Mouse (Mus musculus) heart, embryonic 13.5 days (tissue): ENCODE data around the gene Thbs3. TPM values are rescaled to one million over a fixed set of nuclear protein-coding genes. Genes with fewer than 3 reads are reported as not detected.
"Not testable (repeated sequence)": the region's sequence is repeated elsewhere in the genome, so short reads cannot be mapped to it uniquely, and the experiment has no call there.

Experiments
- ATAC-seq: fragments of 200-750 bp; cut with Nextera tagmentation; 2 replicates; pipeline ENCODE4 v1.8.0; 2017; ENCODE audit warnings: moderate TSS enrichment; ENCODE audit not compliant: insufficient number of reproducible peaks, low FRiP score, low TSS enrichment; ENCODE audit errors: extremely low read depth
- H3K27ac ChIP-seq: fragments of 300-500 bp; sonication (generic); replicated peaks from 2 replicates; pipeline ENCODE4 v1.5.1; 2015; ENCODE audit warnings: moderate library complexity, mild to moderate bottlenecking, inconsistent platforms
- H3K27me3 ChIP-seq: fragments of 300-500 bp; sonication (generic); replicated peaks from 2 replicates; pipeline ENCODE4 v1.6.1; 2015; ENCODE audit warnings: mild to moderate bottlenecking, inconsistent platforms
- H3K36me3 ChIP-seq: fragments of 300-500 bp; sonication (generic); 2 replicates; pipeline ENCODE4 v1.6.1; 2015; ENCODE audit warnings: mild to moderate bottlenecking, inconsistent platforms
- H3K4me1 ChIP-seq: fragments of 300-500 bp; sonication (generic); 2 replicates; pipeline ENCODE4 v1.6.1; 2015; ENCODE audit warnings: inconsistent platforms
- H3K4me2 ChIP-seq: fragments of 300-500 bp; sonication (generic); 2 replicates; pipeline ENCODE4 v1.6.1; 2015; ENCODE audit warnings: inconsistent platforms, mild to moderate bottlenecking, moderate library complexity
- H3K4me3 ChIP-seq: fragments of 300-500 bp; sonication (generic); 2 replicates; pipeline ENCODE4 v1.5.1; 2015; ENCODE audit warnings: moderate library complexity, mild to moderate bottlenecking, inconsistent platforms
- H3K9ac ChIP-seq: fragments of 300-500 bp; sonication (generic); 2 replicates; pipeline ENCODE4 v1.6.1; 2015; ENCODE audit warnings: inconsistent platforms, mild to moderate bottlenecking, moderate library complexity
- H3K9me3 ChIP-seq: fragments of 300-500 bp; sonication (generic); 2 replicates; pipeline ENCODE4 v1.6.1; 2016; ENCODE audit warnings: inconsistent platforms
- WGBS: fragments of 180-500 bp; shearing (Covaris S2); methylation state at CpG from one replicate; pipeline ENCODE4 v1.1.7; 2015; ENCODE audit warnings: mixed read lengths; 5-methylcytosine and 5-hydroxymethylcytosine counted together
- polyA plus RNA-seq: library from polyadenylated mRNA; unstranded; fragments of >200 nt; fragmentation: Nextera tagmentation; extraction: Ambion mirVana; gene quantifications from 2 replicates; pipeline ENCODE4 v1.2.1, GENCODE M21; 2015

Gene Thbs3
- polyA plus RNA-seq, 1 experiment from 2014 or later, result 15.6 TPM

DNA sequence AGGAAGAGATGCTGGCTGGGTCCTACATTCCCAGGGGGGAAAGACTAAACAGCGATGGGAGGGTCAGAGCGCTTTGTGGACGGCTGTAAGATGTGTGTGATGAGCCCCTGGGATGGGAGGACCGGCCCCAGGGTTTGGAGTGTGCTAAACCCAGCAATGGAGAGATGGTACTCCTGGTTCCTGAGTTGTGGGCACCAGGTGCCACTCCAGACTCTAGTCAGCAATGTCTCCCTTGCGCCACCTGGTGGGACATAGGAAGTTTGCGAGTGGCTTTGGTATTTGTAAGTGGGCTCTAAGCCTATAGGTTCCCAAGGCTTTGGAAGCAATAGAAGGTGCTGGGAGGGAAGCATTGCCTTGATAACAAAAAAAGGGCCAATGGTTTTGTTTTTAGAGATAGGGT lies 873 bp downstream of the Thbs3 start:
- Histone ChIP-seq H3K4me3 (peak overlapping the region; percentile 95), H3K4me2 (peak overlapping the region; percentile 94), H3K27me3 (no peaks in the 10 kb centered on the region), H3K9ac (peak overlapping the region; percentile 86), H3K36me3 (peaks cover 12% of the 10 kb centered on the region), H3K27ac (peak overlapping the region; percentile 96), H3K9me3 (no peaks in the 10 kb centered on the region), H3K4me1 (peaks cover 44% of the 10 kb centered on the region)
- no peak for ATAC-seq
- WGBS, result 0% methylated on average over 6 of the region's 6 CpGs

DNA sequence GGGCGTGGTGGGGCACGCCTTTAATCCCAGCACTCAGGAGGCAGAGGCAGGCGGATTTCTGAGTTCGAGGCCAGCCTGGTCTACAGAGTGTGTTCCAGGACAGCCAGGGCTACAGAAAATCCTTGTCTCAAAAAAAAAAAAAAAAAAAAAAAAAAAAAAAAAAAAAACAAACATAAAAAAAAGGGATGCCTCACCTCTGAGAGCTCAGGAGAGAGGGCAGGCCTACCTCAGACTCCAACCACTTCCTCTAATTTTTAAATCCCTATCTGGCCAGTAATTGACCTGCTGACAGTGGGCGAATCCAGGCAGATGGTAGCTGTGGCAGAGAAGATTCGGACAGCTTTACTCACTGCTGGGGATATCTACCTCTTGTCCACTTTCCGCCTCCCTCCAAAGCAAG lies 1.4 kb downstream of the Thbs3 start:
- not testable (repeated sequence) for H3K27ac ChIP-seq, H3K36me3 ChIP-seq, H3K4me2 ChIP-seq, H3K27me3 ChIP-seq, H3K4me3 ChIP-seq, H3K9ac ChIP-seq, H3K9me3 ChIP-seq, ATAC-seq
- peaks cover 39% of the 10 kb centered on the region for H3K4me1 ChIP-seq
- 60% methylated on average over 7 of the region's 7 CpGs for WGBS

DNA sequence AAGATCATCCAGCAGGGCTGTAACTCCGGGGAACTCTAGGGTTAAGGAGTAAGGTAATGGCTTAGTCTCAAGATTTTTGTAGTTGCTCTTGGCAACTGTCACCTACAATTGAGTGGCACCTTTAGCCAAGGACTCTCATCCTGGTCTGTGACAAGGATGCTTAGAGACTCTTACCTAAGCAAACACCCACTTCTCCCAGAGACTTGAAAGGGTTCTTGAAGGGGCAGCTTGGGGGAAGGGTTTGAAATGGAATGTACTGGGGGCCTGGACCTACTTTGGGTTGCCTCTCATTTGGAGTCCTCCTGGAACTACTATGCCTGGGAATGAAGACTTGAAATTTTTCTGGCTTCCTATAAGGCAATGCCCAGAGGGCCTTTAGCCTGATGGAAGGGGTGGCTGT lies 3.3 kb downstream of the Thbs3 start:
- no peak overlapping the region for H3K9ac ChIP-seq
- no peaks in the 10 kb centered on the region for H3K9me3 ChIP-seq
- H3K36me3 ChIP-seq, result peaks cover 4% of the 10 kb centered on the region; the same call in 1 of the 2 replicates
- no peak overlapping the region for H3K27ac ChIP-seq
- 80% methylated on average over 1 of the region's 1 CpGs for WGBS
- no peak overlapping the region for H3K4me3 ChIP-seq
- peaks cover 28% of the 10 kb centered on the region for H3K4me1 ChIP-seq
- H3K27me3 ChIP-seq, result no peaks in the 10 kb centered on the region
- no peak for ATAC-seq
- no peak overlapping the region for H3K4me2 ChIP-seq

DNA sequence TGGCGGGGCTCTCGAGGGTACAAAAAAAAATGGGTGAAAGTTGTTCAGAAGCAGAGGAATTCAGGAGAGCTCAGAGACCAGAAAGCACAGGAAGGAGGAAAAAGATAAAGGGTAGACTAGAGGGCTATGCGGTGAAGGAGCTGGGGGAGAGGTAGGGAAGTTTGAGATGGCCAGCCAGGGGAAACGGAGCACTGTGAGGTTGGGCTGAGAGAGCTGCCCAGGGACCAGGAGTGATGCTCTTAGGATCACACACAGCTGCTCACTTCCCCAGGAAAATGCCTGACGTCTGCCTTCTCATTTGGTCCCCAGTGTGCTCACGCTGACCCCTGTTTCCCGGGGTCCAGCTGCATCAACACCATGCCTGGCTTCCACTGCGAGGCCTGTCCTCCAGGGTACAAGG lies 4.6 kb downstream of the Thbs3 start:
- 26% methylated on average over 8 of the region's 8 CpGs for WGBS
- H3K4me3 ChIP-seq, result no peak overlapping the region
- no peak overlapping the region for H3K4me2 ChIP-seq
- ATAC-seq, result no peak
- 0 out of 2 replicates have a peak, but pooled peaks cover 3% of the 10 kb centered on the region for H3K27me3 ChIP-seq
- peaks cover 7% of the 10 kb centered on the region; the same call in 1 of the 2 replicates for H3K36me3 ChIP-seq
- peaks cover 26% of the 10 kb centered on the region for H3K4me1 ChIP-seq
- peak overlapping the region; percentile 48 for H3K27ac ChIP-seq
- no peak overlapping the region for H3K9ac ChIP-seq
- no peaks in the 10 kb centered on the region for H3K9me3 ChIP-seq

DNA sequence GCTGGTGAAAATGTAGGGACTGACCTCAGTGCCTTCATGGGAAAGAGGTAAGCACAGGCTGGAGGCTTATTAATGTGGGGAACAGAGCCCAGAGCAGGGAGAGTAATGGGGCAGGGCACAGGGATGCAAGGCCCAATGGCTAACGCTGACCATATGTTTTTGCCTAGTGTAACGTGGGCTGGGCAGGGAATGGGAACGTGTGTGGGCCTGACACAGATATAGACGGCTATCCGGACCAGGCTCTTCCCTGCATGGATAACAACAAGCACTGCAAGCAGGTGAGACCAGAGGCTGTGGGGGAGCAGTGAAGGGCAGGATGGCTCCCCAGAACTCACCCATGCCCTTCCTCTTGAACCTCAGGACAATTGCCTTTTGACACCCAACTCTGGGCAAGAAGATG lies 6.2 kb downstream of the Thbs3 start:
- 66% methylated on average over 5 of the region's 5 CpGs for WGBS
- Histone ChIP-seq H3K4me1 (peaks cover 11% of the 10 kb centered on the region), H3K9me3 (no peaks in the 10 kb centered on the region), H3K36me3 (peaks cover 11% of the 10 kb centered on the region; the same call in 1 of the 2 replicates), H3K9ac (no peak overlapping the region), H3K4me3 (no peak overlapping the region), H3K4me2 (no peak overlapping the region), H3K27me3 (peaks cover 19% of the 10 kb centered on the region), H3K27ac (no peak overlapping the region)
- ATAC-seq, result no peak

DNA sequence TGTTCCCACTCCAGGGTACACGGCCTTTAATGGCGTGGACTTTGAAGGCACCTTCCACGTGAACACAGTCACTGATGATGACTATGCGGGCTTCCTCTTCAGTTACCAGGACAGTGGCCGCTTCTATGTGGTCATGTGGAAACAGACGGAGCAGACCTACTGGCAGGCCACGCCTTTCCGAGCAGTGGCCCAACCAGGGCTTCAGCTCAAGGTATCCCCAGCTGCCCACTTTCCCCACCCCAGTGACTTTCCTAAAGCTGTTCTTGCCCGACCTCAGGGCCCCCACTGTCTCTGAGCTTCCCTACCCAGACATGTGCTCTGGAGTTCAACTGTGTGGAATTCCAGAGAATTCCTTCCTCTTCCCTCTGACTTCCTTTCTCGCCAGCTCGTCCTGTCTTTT lies 9.8 kb downstream of the Thbs3 start:
- no peak overlapping the region for H3K4me2 ChIP-seq
- no peaks in the 10 kb centered on the region for H3K9me3 ChIP-seq
- no peak overlapping the region for H3K9ac ChIP-seq
- peaks cover 41% of the 10 kb centered on the region for H3K27me3 ChIP-seq
- no peak overlapping the region for H3K27ac ChIP-seq
- WGBS, result 71% methylated on average over 11 of the region's 11 CpGs
- no peak overlapping the region for H3K4me3 ChIP-seq
- H3K36me3 ChIP-seq, result peaks cover 11% of the 10 kb centered on the region; the same call in 1 of the 2 replicates
- no peak for ATAC-seq
- H3K4me1 ChIP-seq, result peaks cover 25% of the 10 kb centered on the region

DNA sequence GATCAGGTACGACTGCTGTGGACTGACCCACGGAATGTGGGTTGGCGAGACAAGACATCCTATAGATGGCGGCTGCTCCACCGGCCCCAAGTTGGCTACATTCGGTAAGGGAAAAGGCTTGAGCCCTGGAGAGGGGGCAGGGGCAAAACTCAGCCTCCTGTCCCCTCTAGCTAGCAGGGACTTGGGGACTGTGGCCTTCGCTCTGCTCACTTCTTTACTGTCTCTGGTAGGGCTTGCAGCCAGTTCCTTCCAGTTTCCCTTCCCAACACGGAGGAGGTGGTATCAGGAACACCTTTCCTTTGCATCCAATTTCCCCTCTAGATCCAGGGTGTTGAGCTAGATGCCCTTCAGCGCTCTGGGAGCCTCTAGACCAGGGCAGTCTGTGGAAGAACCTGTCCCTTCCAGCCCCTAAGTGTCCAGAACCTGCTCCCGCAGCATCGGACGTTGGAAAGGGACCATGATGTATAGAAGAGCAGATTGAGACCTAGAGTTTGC lies 10.4 kb downstream of the Thbs3 start:
- no peaks in the 10 kb centered on the region for H3K9me3 ChIP-seq
- H3K27me3 ChIP-seq, result peaks cover 47% of the 10 kb centered on the region
- ATAC-seq, result no peak
- no peak overlapping the region for H3K4me2 ChIP-seq
- H3K36me3 ChIP-seq, result peaks cover 11% of the 10 kb centered on the region; the same call in 1 of the 2 replicates
- H3K4me3 ChIP-seq, result no peak overlapping the region
- no peak overlapping the region for H3K9ac ChIP-seq
- no peak overlapping the region for H3K27ac ChIP-seq
- H3K4me1 ChIP-seq, result peaks cover 22% of the 10 kb centered on the region
- WGBS, result 64% methylated on average over 12 of the region's 12 CpGs

DNA sequence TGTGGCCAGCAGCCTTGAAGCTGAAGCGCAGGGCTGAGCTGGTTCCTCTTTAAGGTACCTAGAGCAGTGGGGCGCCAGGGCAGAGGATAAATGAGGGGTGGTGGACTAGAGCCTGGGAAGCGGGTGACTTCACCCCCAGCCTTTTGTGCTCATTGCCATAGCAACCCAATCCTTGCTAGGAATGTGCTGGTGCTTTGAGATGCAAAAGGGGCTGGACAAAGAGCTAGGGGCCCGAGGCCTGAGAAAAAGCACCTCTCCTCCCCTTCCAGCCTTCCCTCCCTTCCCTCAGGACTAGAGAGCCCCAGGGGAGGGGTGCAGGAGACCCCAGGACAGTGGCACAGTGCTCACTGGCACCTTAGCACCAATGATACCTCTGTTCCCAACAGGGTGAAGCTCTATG lies 10.9 kb downstream of the Thbs3 start:
- Histone ChIP-seq H3K4me3 (no peak overlapping the region), H3K27ac (no peak overlapping the region), H3K36me3 (peaks cover 11% of the 10 kb centered on the region; the same call in 1 of the 2 replicates), H3K27me3 (peaks cover 52% of the 10 kb centered on the region), H3K9ac (peak overlapping the region; percentile 76; the same call in 1 of the 2 replicates), H3K9me3 (no peaks in the 10 kb centered on the region), H3K4me2 (peak overlapping the region; percentile 78; the same call in 1 of the 2 replicates), H3K4me1 (peaks cover 22% of the 10 kb centered on the region)
- WGBS, result 65% methylated on average over 4 of the region's 4 CpGs
- ATAC-seq, result no peak

DNA sequence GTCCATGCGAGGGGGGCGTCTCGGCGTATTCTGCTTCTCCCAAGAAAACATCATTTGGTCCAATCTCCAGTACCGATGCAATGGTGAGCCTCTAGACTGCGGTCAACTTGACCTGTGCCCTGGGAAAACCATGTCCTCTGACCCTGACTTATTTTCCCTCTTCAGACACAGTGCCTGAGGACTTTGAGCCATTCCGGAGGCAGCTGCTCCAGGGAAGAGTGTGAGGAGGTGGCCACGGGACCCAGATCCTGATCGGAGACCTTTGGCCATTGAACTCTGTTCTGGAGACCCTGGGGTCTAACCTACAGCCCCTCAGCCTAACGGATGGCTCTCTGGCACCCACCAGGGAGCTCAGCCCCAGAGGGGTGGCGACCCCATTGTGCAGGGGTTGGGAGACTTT lies 11.4 kb downstream of the Thbs3 start:
- Histone ChIP-seq H3K9me3 (no peaks in the 10 kb centered on the region), H3K36me3 (peaks cover 11% of the 10 kb centered on the region; the same call in 1 of the 2 replicates), H3K9ac (peak overlapping the region; percentile 76), H3K4me1 (peaks cover 22% of the 10 kb centered on the region), H3K27ac (no peak overlapping the region; the same call in 1 of the 2 replicates), H3K4me2 (peak overlapping the region; percentile 78), H3K4me3 (peak overlapping the region; percentile 57), H3K27me3 (peaks cover 56% of the 10 kb centered on the region)
- no peak for ATAC-seq
- WGBS, result 45% methylated on average over 11 of the region's 11 CpGs

DNA sequence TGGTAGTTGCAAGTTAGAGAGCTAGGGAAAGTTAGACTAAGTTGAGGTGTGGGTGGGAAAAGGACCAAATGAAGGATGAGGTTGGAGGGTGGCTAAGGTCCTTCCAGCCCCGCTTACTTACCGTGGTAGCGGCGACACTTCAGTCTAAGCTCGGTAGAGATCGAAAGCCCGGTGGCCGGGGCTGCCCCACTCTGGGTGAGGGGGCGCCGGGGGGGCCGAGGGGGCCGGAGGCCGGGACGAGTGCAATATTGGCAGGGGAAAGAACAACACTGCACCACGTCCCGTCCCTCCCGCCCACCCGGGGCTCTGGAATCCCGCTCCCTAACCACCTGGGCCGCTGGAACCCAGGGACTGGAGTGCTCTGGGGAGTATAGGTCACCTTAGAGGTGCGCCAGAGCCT lies 11.9 kb downstream of the Thbs3 start, which contains the start of gene Mtx1:
Mtx1 (minus strand) TSS at position 189 of the 400 bp plus-strand sequence.
- no peak for ATAC-seq
- H3K27ac ChIP-seq, result peak within 1 kb of the TSS; percentile 6; the same call in 1 of the 2 replicates
- peaks cover 61% of the 10 kb centered on the region for H3K27me3 ChIP-seq

DNA sequence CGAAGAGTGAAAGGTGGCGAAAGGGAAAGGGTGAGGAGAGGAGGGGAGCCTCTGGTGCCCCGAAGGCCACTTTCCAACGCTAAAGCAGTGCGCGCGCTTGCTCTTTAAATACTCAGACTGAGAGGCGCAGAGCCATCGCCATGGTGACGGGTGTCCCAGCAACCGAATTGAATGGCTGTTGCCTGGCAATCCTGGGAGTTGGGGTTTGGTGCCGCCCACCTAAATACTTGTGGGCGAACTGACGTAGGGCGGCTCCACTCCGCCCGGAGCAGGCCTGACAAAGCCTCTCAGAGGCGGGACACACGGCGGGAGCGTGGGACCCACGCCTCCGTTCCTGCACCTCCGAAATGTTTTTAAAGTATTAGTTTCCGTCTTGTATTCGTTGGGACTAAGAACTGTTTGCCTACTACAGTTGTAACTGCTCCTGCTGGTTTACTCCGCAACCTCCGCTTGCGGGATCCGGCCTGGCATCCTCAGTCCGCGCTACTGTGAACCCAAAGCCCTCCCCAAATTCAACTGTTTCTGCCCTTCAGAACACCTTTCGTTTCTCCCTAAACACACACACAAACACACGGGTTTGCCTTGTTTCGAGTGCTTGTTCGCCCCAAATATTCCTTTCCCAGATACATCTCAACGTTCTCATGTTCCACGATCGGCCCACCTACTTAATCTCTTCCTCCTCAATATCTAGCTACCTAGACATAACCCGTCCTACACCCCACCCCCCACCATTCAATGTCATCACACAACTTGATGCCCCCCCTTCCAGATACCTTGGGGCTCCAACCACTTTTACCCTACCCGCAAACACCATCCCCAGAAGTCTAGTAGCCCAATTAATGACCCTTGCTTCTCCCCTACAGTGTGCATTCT lies 12.6 kb downstream of the Thbs3 start:
- Histone ChIP-seq H3K4me3 (peak overlapping the region; percentile 57), H3K36me3 (0 out of 2 replicates have a peak, but pooled peaks cover 8% of the 10 kb centered on the region), H3K4me1 (peaks cover 22% of the 10 kb centered on the region), H3K9me3 (no peaks in the 10 kb centered on the region), H3K27me3 (peaks cover 66% of the 10 kb centered on the region), H3K4me2 (peak overlapping the region; percentile 78), H3K9ac (peak overlapping the region; percentile 76), H3K27ac (0 out of 2 replicates have a peak overlapping the region, but pooled peaks have one; percentile 6)
- 3% methylated on average over 41 of the region's 41 CpGs for WGBS
- peak; percentile 55; the same call in 1 of the 2 replicates for ATAC-seq

More for the DNA sequence above, 11.9 kb downstream of the Thbs3 start, which contains the start of gene Mtx1:
- peaks cover 22% of the 10 kb centered on the region for H3K4me1 ChIP-seq
- H3K36me3 ChIP-seq, result 0 out of 2 replicates have a peak, but pooled peaks cover 8% of the 10 kb centered on the region
- peak within 1 kb of the TSS; percentile 57 for H3K4me3 ChIP-seq
- peak within 1 kb of the TSS; percentile 76 for H3K9ac ChIP-seq
- H3K4me2 ChIP-seq, result peak within 1 kb of the TSS; percentile 78
- WGBS, result 7% methylated on average over 21 of the region's 21 CpGs
- H3K9me3 ChIP-seq, result no peaks in the 10 kb centered on the region
